Mouse (Mus musculus): ENCODE results near the gene Tmem163.
A peak's percentile ranks its signal among the peaks of the same experiment; 100 is the strongest.

Tmem163 gene

GRCm38 (mm10) chr1:127496737-127497543 is 182.4 kb downstream of the Tmem163 start:
- DNase-seq: peak; percentile 47

GRCm38 (mm10) chr1:127487161-127487560 is 192.2 kb downstream of the Tmem163 start:
- DNase-seq: peak; percentile 78

- peak; percentile 74 for DNase-seq
Measured at GRCm38 (mm10) chr1:127484826-127485225, 194.5 kb downstream of the Tmem163 start.

- no peak for DNase-seq
Measured at GRCm38 (mm10) chr1:127484188-127484587, 195.2 kb downstream of the Tmem163 start.

GRCm38 (mm10) chr1:127482911-127483310 is 196.4 kb downstream of the Tmem163 start:
- no peak for DNase-seq

GRCm38 (mm10) chr1:127475756-127476155 is 203.6 kb downstream of the Tmem163 start:
- DNase-seq: no peak

- peak; percentile 21 for DNase-seq
Measured at GRCm38 (mm10) chr1:127470175-127470574, 209.2 kb downstream of the Tmem163 start.

GRCm38 (mm10) chr1:127467238-127467637 is 212.1 kb downstream of the Tmem163 start:
- no peak for DNase-seq

- DNase-seq: no peak
Measured at GRCm38 (mm10) chr1:127465292-127465691, 214.1 kb downstream of the Tmem163 start.

GRCm38 (mm10) chr1:127464041-127464440 is 215.3 kb downstream of the Tmem163 start:
- no peak for DNase-seq

- DNase-seq: no peak
Measured at GRCm38 (mm10) chr1:127461017-127461416, 218.3 kb downstream of the Tmem163 start.

- DNase-seq: peak; percentile 78
Measured at GRCm38 (mm10) chr1:127459576-127459975, 219.8 kb downstream of the Tmem163 start.

GRCm38 (mm10) chr1:127459015-127459451 is 220.3 kb downstream of the Tmem163 start:
- peak; percentile 72 for DNase-seq

GRCm38 (mm10) chr1:127453397-127453796 is 226.0 kb downstream of the Tmem163 start:
- DNase-seq: no peak

- no peak for DNase-seq
Measured at GRCm38 (mm10) chr1:127444836-127445485, 234.4 kb downstream of the Tmem163 start.

- peak; percentile 72 for DNase-seq
Measured at GRCm38 (mm10) chr1:127442880-127443877, 236.2 kb downstream of the Tmem163 start.

- DNase-seq: no peak
Measured at GRCm38 (mm10) chr1:127441736-127442135, 237.6 kb downstream of the Tmem163 start.

GRCm38 (mm10) chr1:127441007-127441406 is 238.3 kb downstream of the Tmem163 start:
- DNase-seq: no peak

- DNase-seq: no peak
Measured at GRCm38 (mm10) chr1:127439452-127439891, 239.9 kb downstream of the Tmem163 start.

- DNase-seq: no peak
Measured at GRCm38 (mm10) chr1:127437091-127437490, 242.3 kb downstream of the Tmem163 start.
